Mouse (Mus musculus) megakaryocyte-erythroid progenitor cell, adult 5-6 weeks (primary cell): ENCODE results near the gene H2-DMb1. TPM values are rescaled to one million over a fixed set of nuclear protein-coding genes. Genes with fewer than 3 reads are reported as not detected.

Source experiments
- ATAC-seq: replicated peaks from 2 replicates; pipeline ENCODE4 v1.8.0; 2016; ENCODE audit warnings: mild to moderate bottlenecking, inconsistent platforms; ENCODE audit not compliant: severe bottlenecking, poor library complexity, low FRiP score, low TSS enrichment
- total RNA-seq, 2 experiments: library from RNA; stranded (forward) in 1 of 2; stranded (reverse) in 1 of 2; fragments of 200-1000, 215-1000 nt in 1 of 2; fragments of >200 nt in 1 of 2; fragmentation: Nextera tagmentation in 1 of 2; gene quantifications; 2 replicates each; pipeline ENCODE4 v1.2.3; 2014 to 2017

H2-DMb1 gene
- total RNA-seq, 2 experiments from 2014 or later, result 3.8 to 22.9 TPM

GRCm38 (mm10) chr17:34204303-34205010 lies 51.6 kb downstream of the H2-DMb1 start:
- peak; percentile 42; the same call in 1 of the 2 replicates for ATAC-seq

GRCm38 (mm10) chr17:34205021-34205745 lies 52.3 kb downstream of the H2-DMb1 start:
- ATAC-seq, result peak; percentile 11; the same call in 1 of the 2 replicates

GRCm38 (mm10) chr17:34205746-34206176 lies 52.9 kb downstream of the H2-DMb1 start:
- ATAC-seq, result peak; percentile 63

GRCm38 (mm10) chr17:34206731-34207130 lies 53.9 kb downstream of the H2-DMb1 start:
- no peak for ATAC-seq

GRCm38 (mm10) chr17:34207456-34207855 lies 54.6 kb downstream of the H2-DMb1 start:
- no peak for ATAC-seq

- no peak for ATAC-seq
These were observed 55.0 kb downstream of the H2-DMb1 start for GRCm38 (mm10) chr17:34207866-34208265.

GRCm38 (mm10) chr17:34208421-34208820 lies 55.5 kb downstream of the H2-DMb1 start:
- no peak for ATAC-seq

- ATAC-seq, result no peak
These were observed 56.8 kb downstream of the H2-DMb1 start for GRCm38 (mm10) chr17:34209680-34210079.

Other genes with a start within 250 kb of the H2-DMb1 start
Only the 30 nearest of the 32 such genes appear.
- 60.3 and 70.5 TPM in 2 replicates for gene Daxx, start 243.7 kb upstream of the H2-DMb1 start, total RNA-seq (2014; fragmentation: Nextera tagmentation)
- 41.3 and 49.0 TPM in 2 replicates for gene Daxx, start 243.7 kb upstream of the H2-DMb1 start, total RNA-seq (2017)
- 47.9 and 65.3 TPM in 2 replicates for gene Tapbp, start 237.2 kb upstream of the H2-DMb1 start, total RNA-seq (2014; fragmentation: Nextera tagmentation)
- gene Tapbp, start 237.2 kb upstream of the H2-DMb1 start, total RNA-seq (2017), result 35.6 and 42.1 TPM in 2 replicates
- 18.0 and 18.4 TPM in 2 replicates for gene Zbtb22, start 237.2 kb upstream of the H2-DMb1 start, total RNA-seq (2014; fragmentation: Nextera tagmentation)
- 14.9 and 18.6 TPM in 2 replicates for gene Zbtb22, start 237.2 kb upstream of the H2-DMb1 start, total RNA-seq (2017)
- gene Rgl2, start 223.5 kb upstream of the H2-DMb1 start, total RNA-seq (2014; fragmentation: Nextera tagmentation), result 42.6 and 49.0 TPM in 2 replicates
- 10.4 and 14.0 TPM in 2 replicates for gene Rgl2, start 223.5 kb upstream of the H2-DMb1 start, total RNA-seq (2017)
- 192 and 240 TPM in 2 replicates for gene Pfdn6, start 212.7 kb upstream of the H2-DMb1 start, total RNA-seq (2014; fragmentation: Nextera tagmentation)
- 209 and 235 TPM in 2 replicates for gene Pfdn6, start 212.7 kb upstream of the H2-DMb1 start, total RNA-seq (2017)
- gene Wdr46, start 212.4 kb upstream of the H2-DMb1 start, total RNA-seq (2014; fragmentation: Nextera tagmentation), result 75.2 and 76.4 TPM in 2 replicates
- gene Wdr46, start 212.4 kb upstream of the H2-DMb1 start, total RNA-seq (2017), result 78.8 and 105 TPM in 2 replicates
- gene B3galt4, start 201.6 kb upstream of the H2-DMb1 start, total RNA-seq (2014; fragmentation: Nextera tagmentation), result 0.90 and 1.8 TPM in 2 replicates
- gene B3galt4, start 201.6 kb upstream of the H2-DMb1 start, total RNA-seq (2017), result 2.7 TPM in 1 of 2 replicates, not detected in the other
- gene Vps52, start 197.3 kb upstream of the H2-DMb1 start, total RNA-seq (2014; fragmentation: Nextera tagmentation), result 41.4 and 51.4 TPM in 2 replicates
- 17.4 and 26.2 TPM in 2 replicates for gene Vps52, start 197.3 kb upstream of the H2-DMb1 start, total RNA-seq (2017)
- 6,055 and 6,432 TPM in 2 replicates for gene Rps18, start 197.1 kb upstream of the H2-DMb1 start, total RNA-seq (2014; fragmentation: Nextera tagmentation)
- 1,728 and 1,730 TPM in 2 replicates for gene Rps18, start 197.1 kb upstream of the H2-DMb1 start, total RNA-seq (2017)
- 870 and 1,054 TPM in 2 replicates for gene H2-K1, start 152.7 kb upstream of the H2-DMb1 start, total RNA-seq (2014; fragmentation: Nextera tagmentation)
- 664 and 816 TPM in 2 replicates for gene H2-K1, start 152.7 kb upstream of the H2-DMb1 start, total RNA-seq (2017)
- 12.8 and 24.7 TPM in 2 replicates for gene Ring1, start 128.4 kb upstream of the H2-DMb1 start, total RNA-seq (2014; fragmentation: Nextera tagmentation)
- 13.5 and 15.4 TPM in 2 replicates for gene Ring1, start 128.4 kb upstream of the H2-DMb1 start, total RNA-seq (2017)
- gene H2-Ke6, start 125.0 kb upstream of the H2-DMb1 start, total RNA-seq (2014; fragmentation: Nextera tagmentation), result 118 and 144 TPM in 2 replicates
- gene H2-Ke6, start 125.0 kb upstream of the H2-DMb1 start, total RNA-seq (2017), result 41.6 and 46.8 TPM in 2 replicates
- gene Slc39a7, start 121.4 kb upstream of the H2-DMb1 start, total RNA-seq (2014; fragmentation: Nextera tagmentation), result 18.1 and 18.3 TPM in 2 replicates
- 94.1 and 169 TPM in 2 replicates for gene Slc39a7, start 121.4 kb upstream of the H2-DMb1 start, total RNA-seq (2017)
- gene Rxrb, start 121.3 kb upstream of the H2-DMb1 start, total RNA-seq (2014; fragmentation: Nextera tagmentation), result 49.6 and 58.9 TPM in 2 replicates
- 31.4 and 33.3 TPM in 2 replicates for gene Rxrb, start 121.3 kb upstream of the H2-DMb1 start, total RNA-seq (2017)
- 1.1 and 3.6 TPM in 2 replicates for gene Col11a2, start 113.6 kb upstream of the H2-DMb1 start, total RNA-seq (2014; fragmentation: Nextera tagmentation)
- 0.05 and 0.46 TPM in 2 replicates for gene Col11a2, start 113.6 kb upstream of the H2-DMb1 start, total RNA-seq (2017)
- 6.2 and 15.1 TPM in 2 replicates for gene H2-Oa, start 60.7 kb upstream of the H2-DMb1 start, total RNA-seq (2014; fragmentation: Nextera tagmentation)
- 0.75 and 5.8 TPM in 2 replicates for gene H2-Oa, start 60.7 kb upstream of the H2-DMb1 start, total RNA-seq (2017)
- 26.4 and 41.6 TPM in 2 replicates for gene H2-DMa, start 33.5 kb upstream of the H2-DMb1 start, total RNA-seq (2014; fragmentation: Nextera tagmentation)
- gene H2-DMa, start 33.5 kb upstream of the H2-DMb1 start, total RNA-seq (2017), result 35.0 and 36.7 TPM in 2 replicates
- 173 and 198 TPM in 2 replicates for gene Brd2, start 30.4 kb upstream of the H2-DMb1 start, total RNA-seq (2014; fragmentation: Nextera tagmentation)
- gene Brd2, start 30.4 kb upstream of the H2-DMb1 start, total RNA-seq (2017), result 312 and 511 TPM in 2 replicates
- 0.81 and 2.9 TPM in 2 replicates for gene H2-DMb2, start 9.8 kb upstream of the H2-DMb1 start, total RNA-seq (2014; fragmentation: Nextera tagmentation)
- not detected in 2 replicates for gene H2-DMb2, start 9.8 kb upstream of the H2-DMb1 start, total RNA-seq (2017)
- gene Tap1, start 34.5 kb downstream of the H2-DMb1 start, total RNA-seq (2014; fragmentation: Nextera tagmentation), result 43.7 and 55.5 TPM in 2 replicates
- gene Tap1, start 34.5 kb downstream of the H2-DMb1 start, total RNA-seq (2017), result 58.0 and 76.1 TPM in 2 replicates
- gene Psmb9, start 34.7 kb downstream of the H2-DMb1 start, total RNA-seq (2014; fragmentation: Nextera tagmentation), result 55.1 and 57.5 TPM in 2 replicates
- gene Psmb9, start 34.7 kb downstream of the H2-DMb1 start, total RNA-seq (2017), result 56.2 and 95.8 TPM in 2 replicates
- gene Psmb8, start 44.6 kb downstream of the H2-DMb1 start, total RNA-seq (2014; fragmentation: Nextera tagmentation), result 50.4 and 71.2 TPM in 2 replicates
- gene Psmb8, start 44.6 kb downstream of the H2-DMb1 start, total RNA-seq (2017), result 103 and 243 TPM in 2 replicates
- gene Tap2, start 50.5 kb downstream of the H2-DMb1 start, total RNA-seq (2014; fragmentation: Nextera tagmentation), result 25.8 and 90.1 TPM in 2 replicates
- gene Tap2, start 50.5 kb downstream of the H2-DMb1 start, total RNA-seq (2017), result 49.7 and 50.5 TPM in 2 replicates
- gene H2-Ob, start 85.8 kb downstream of the H2-DMb1 start, total RNA-seq (2014; fragmentation: Nextera tagmentation), result 8.7 and 32.0 TPM in 2 replicates
- 7.8 and 10.4 TPM in 2 replicates for gene H2-Ob, start 85.8 kb downstream of the H2-DMb1 start, total RNA-seq (2017)
- 20.3 and 24.1 TPM in 2 replicates for gene H2-Ab1, start 104.6 kb downstream of the H2-DMb1 start, total RNA-seq (2014; fragmentation: Nextera tagmentation)
- 68.7 and 80.9 TPM in 2 replicates for gene H2-Ab1, start 104.6 kb downstream of the H2-DMb1 start, total RNA-seq (2017)
- gene H2-Aa, start 134.8 kb downstream of the H2-DMb1 start, total RNA-seq (2014; fragmentation: Nextera tagmentation), result 2.0 and 4.4 TPM in 2 replicates
- gene H2-Aa, start 134.8 kb downstream of the H2-DMb1 start, total RNA-seq (2017), result 12.4 and 31.9 TPM in 2 replicates
- 5.9 TPM in 1 of 2 replicates, not detected in the other for gene H2-Eb1, start 152.8 kb downstream of the H2-DMb1 start, total RNA-seq (2014; fragmentation: Nextera tagmentation)
- gene H2-Eb1, start 152.8 kb downstream of the H2-DMb1 start, total RNA-seq (2017), result 15.0 and 24.9 TPM in 2 replicates
- gene H2-Eb2, start 172.6 kb downstream of the H2-DMb1 start, total RNA-seq (2014; fragmentation: Nextera tagmentation), result 0.50 TPM in 1 of 2 replicates, not detected in the other
- gene H2-Eb2, start 172.6 kb downstream of the H2-DMb1 start, total RNA-seq (2017), result not detected in 2 replicates
- not detected in 2 replicates for gene Btnl2, start 201.8 kb downstream of the H2-DMb1 start, total RNA-seq (2014; fragmentation: Nextera tagmentation)
- not detected in 2 replicates for gene Btnl2, start 201.8 kb downstream of the H2-DMb1 start, total RNA-seq (2017)
- gene Btnl1, start 224.1 kb downstream of the H2-DMb1 start, total RNA-seq (2014; fragmentation: Nextera tagmentation), result not detected in 2 replicates
- not detected in 2 replicates for gene Btnl1, start 224.1 kb downstream of the H2-DMb1 start, total RNA-seq (2017)